Mouse (Mus musculus): ENCODE data around the gene Fhl5.
"Not testable (repeated sequence)": the region's sequence is repeated elsewhere in the genome, so short reads cannot be mapped to it uniquely, and the experiment has no call there.

The Fhl5 gene

GRCm38 (mm10) chr4:25242776-25243175 is at the start of gene Fhl5:
Gene Fhl5, minus strand, starts transcription at chr4:25242876.
- no peak for DNase-seq (ENCODE audit: low spot score)

GRCm38 (mm10) chr4:25285002-25285401 is 42.3 kb upstream of the Fhl5 start:
- not testable (repeated sequence) for DNase-seq (ENCODE audit: low spot score)

GRCm38 (mm10) chr4:25281671-25282038 is 39.0 kb upstream of the Fhl5 start, which contains the start of gene Ufl1:
Gene Ufl1, minus strand, starts transcription at chr4:25281821.
- DNase-seq (ENCODE audit: low spot score): peak; percentile 97

GRCm38 (mm10) chr4:25280938-25281670 is 38.4 kb upstream of the Fhl5 start:
- peak; percentile 63 for DNase-seq (ENCODE audit: low spot score)

GRCm38 (mm10) chr4:25272861-25273627 is 30.4 kb upstream of the Fhl5 start:
- no peak for DNase-seq (ENCODE audit: low spot score)

GRCm38 (mm10) chr4:25271926-25272325 is 29.2 kb upstream of the Fhl5 start:
- DNase-seq (ENCODE audit: low spot score): no peak

- DNase-seq (ENCODE audit: low spot score): no peak
Measured at GRCm38 (mm10) chr4:25267144-25267543, 24.5 kb upstream of the Fhl5 start.

GRCm38 (mm10) chr4:25257822-25258398 is 15.2 kb upstream of the Fhl5 start:
- DNase-seq (ENCODE audit: low spot score): no peak

GRCm38 (mm10) chr4:25235663-25236062 is 7.0 kb downstream of the Fhl5 start:
- DNase-seq (ENCODE audit: low spot score): not testable (repeated sequence)

GRCm38 (mm10) chr4:25233767-25234166 is 8.9 kb downstream of the Fhl5 start:
- DNase-seq (ENCODE audit: low spot score): not testable (repeated sequence)

GRCm38 (mm10) chr4:25232546-25232945 is 10.1 kb downstream of the Fhl5 start:
- DNase-seq (ENCODE audit: low spot score): no peak

GRCm38 (mm10) chr4:25227527-25227926 is 15.1 kb downstream of the Fhl5 start:
- no peak for DNase-seq (ENCODE audit: low spot score)

- DNase-seq (ENCODE audit: low spot score): no peak
Measured at GRCm38 (mm10) chr4:25221927-25222326, 20.7 kb downstream of the Fhl5 start.

GRCm38 (mm10) chr4:25213451-25213850 is 29.2 kb downstream of the Fhl5 start:
- no peak for DNase-seq (ENCODE audit: low spot score)

- no peak for DNase-seq (ENCODE audit: low spot score)
Measured at GRCm38 (mm10) chr4:25206166-25206565, 36.5 kb downstream of the Fhl5 start.

GRCm38 (mm10) chr4:25197310-25197709 is 45.4 kb downstream of the Fhl5 start:
- DNase-seq (ENCODE audit: low spot score): no peak

- DNase-seq (ENCODE audit: low spot score): peak; percentile 11
Measured at GRCm38 (mm10) chr4:25179617-25180208, 63.0 kb downstream of the Fhl5 start.
